Mouse (Mus musculus) stomach, postnatal 0 days (tissue): ENCODE results near the gene Cntrob. TPM values are rescaled to one million over a fixed set of nuclear protein-coding genes. Genes with fewer than 3 reads are reported as not detected.
A peak's percentile ranks its signal among the peaks of the same experiment; 100 is the strongest.

ENCODE experiments used
- ATAC-seq: fragments of 200-750 bp; cut with Nextera tagmentation; 2 replicates; pipeline ENCODE4 v1.8.0; 2017; ENCODE audit not compliant: low FRiP score, low TSS enrichment
- DNase-seq: peaks from one replicate; pipeline ENCODE4 v3.0.0-alpha.2; 2016; ENCODE audit warnings: low spot score
- H3K27ac ChIP-seq: fragments of 300-500 bp; sonication (generic); replicated peaks from 2 replicates; pipeline ENCODE4 v1.5.1; 2014; ENCODE audit warnings: mild to moderate bottlenecking, control low read depth
- H3K27me3 ChIP-seq: fragments of 300-500 bp; sonication (generic); 2 replicates; pipeline ENCODE4 v1.6.1; 2014; ENCODE audit warnings: low read length; ENCODE audit not compliant: control insufficient read depth, insufficient read depth
- H3K36me3 ChIP-seq: fragments of 300-500 bp; sonication (generic); 2 replicates; pipeline ENCODE4 v1.6.1; 2014; ENCODE audit warnings: low read length, mixed read lengths; ENCODE audit not compliant: control insufficient read depth, insufficient read depth
- H3K4me1 ChIP-seq: fragments of 300-500 bp; sonication (generic); replicated peaks from 2 replicates; pipeline ENCODE4 v1.6.1; 2014; ENCODE audit warnings: antibody characterized with exemption; ENCODE audit not compliant: control insufficient read depth, insufficient read depth
- H3K4me2 ChIP-seq: fragments of 300-500 bp; sonication (generic); replicated peaks from 2 replicates; pipeline ENCODE4 v1.6.1; 2014; ENCODE audit warnings: low read depth, mild to moderate bottlenecking, control low read depth, moderate library complexity
- H3K4me3 ChIP-seq: fragments of 300-500 bp; sonication (generic); 2 replicates; pipeline ENCODE4 v1.5.1; 2014; ENCODE audit warnings: low read depth, low read length, control low read depth
- H3K9ac ChIP-seq: fragments of 300-500 bp; sonication (generic); 2 replicates; pipeline ENCODE4 v1.6.1; 2014; ENCODE audit warnings: mild to moderate bottlenecking, low read length, control low read depth, mixed read lengths
- H3K9me3 ChIP-seq: fragments of 300-500 bp; sonication (generic); 2 replicates; pipeline ENCODE4 v1.6.1; 2016; ENCODE audit warnings: low read length; ENCODE audit not compliant: control insufficient read depth
- CTCF ChIP-seq: IDR thresholded peaks from 2 replicates; pipeline ENCODE4 v1.5.1; 2016; ENCODE audit warnings: antibody characterized with exemption, low read depth, mild to moderate bottlenecking, moderate library complexity
- EP300 ChIP-seq: optimal IDR thresholded peaks from 2 replicates; pipeline ENCODE3; 2016; ENCODE audit warnings: antibody characterized with exemption
- WGBS: fragments of 180-500 bp; shearing (Covaris S2); extraction: QIAGEN DNeasy Blood & Tissue Kit; methylation state at CpG from one replicate; pipeline ENCODE4 v1.1.7; 2014; 5-methylcytosine and 5-hydroxymethylcytosine counted together
- polyA plus RNA-seq: library from polyadenylated mRNA; unstranded; fragments of >200 nt; fragmentation: Nextera tagmentation; extraction: Ambion mirVana; gene quantifications from 2 replicates; pipeline ENCODE4 v1.2.1, GENCODE M21; 2015

The Cntrob gene
- polyA plus RNA-seq, 1 experiment from 2014 or later, result 4.9 TPM

DNA sequence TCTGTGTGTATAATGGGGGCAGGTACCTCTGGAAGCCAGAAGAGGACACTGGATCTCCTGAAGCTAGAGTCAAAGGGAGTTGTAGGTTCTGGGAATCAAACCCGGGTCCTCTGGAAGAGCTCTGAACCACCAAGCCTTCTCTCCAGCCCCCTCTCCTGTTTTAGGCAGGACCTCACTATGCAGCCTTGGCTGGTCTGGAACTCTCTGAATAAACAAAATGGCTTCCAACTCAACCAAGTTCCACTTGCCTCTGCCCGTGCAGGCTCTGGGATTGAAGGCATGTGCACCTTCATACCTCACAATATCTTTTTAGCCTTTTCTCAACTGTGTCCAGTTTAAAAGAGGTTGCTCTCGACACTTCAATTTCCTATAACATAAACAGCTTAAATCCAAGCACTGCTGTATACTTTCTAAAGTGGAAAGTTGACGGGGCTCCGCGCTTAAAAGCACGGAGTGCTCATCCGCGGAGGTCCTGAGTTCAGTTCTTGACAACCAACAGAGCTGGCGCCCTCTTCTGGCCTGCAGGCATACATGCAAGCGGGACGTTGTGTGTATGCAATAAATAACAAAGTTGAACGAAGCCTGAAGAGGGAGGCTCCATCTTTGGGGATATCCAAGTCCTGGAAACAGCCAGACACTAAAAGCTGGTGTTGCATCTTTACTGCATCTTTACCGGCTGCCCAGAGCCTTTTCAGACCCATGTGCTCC, 72.3 kb downstream of the Cntrob start:
- H3K27ac ChIP-seq, result no peak overlapping the region

DNA sequence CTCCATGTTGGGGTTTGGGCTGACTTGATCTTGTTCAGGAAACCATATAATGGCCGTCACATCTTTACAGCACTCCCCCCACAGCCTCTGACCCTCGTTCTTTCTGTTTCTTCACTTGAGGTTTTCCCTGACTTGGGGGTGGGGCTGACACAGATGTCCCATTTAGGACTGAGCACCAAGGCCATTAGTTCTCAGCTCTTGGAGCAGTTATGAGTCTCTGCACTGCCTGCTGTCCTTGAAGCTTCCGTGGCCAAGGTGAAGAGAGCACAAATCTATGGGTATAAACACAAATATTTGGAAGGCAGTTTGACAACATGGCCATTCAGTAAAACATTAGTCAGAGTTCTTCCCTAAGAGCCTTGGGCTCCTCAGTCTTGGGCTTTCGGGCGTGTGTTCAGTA, 73.5 kb downstream of the Cntrob start:
- H3K4me2 ChIP-seq, result no peak overlapping the region
- H3K27ac ChIP-seq, result no peak overlapping the region
- no peaks in the 10 kb centered on the region for H3K9me3 ChIP-seq
- TF ChIP-seq CTCF, result no peak
- TF ChIP-seq EP300, result no peak
- 69% methylated on average over 5 of the region's 5 CpGs for WGBS
- DNase-seq (no peak), ATAC-seq (no peak)
- no peaks in the 10 kb centered on the region for H3K27me3 ChIP-seq
- peaks cover 4% of the 10 kb centered on the region for H3K4me1 ChIP-seq
- no peaks in the 10 kb centered on the region for H3K36me3 ChIP-seq
- H3K4me3 ChIP-seq, result no peak overlapping the region
- H3K9ac ChIP-seq, result no peak overlapping the region

More for the DNA sequence above, 72.3 kb downstream of the Cntrob start:
- Histone ChIP-seq H3K4me3 (no peak overlapping the region), H3K36me3 (no peaks in the 10 kb centered on the region), H3K9ac (no peak overlapping the region), H3K27me3 (no peaks in the 10 kb centered on the region), H3K4me1 (no peaks in the 10 kb centered on the region), H3K9me3 (no peaks in the 10 kb centered on the region), H3K4me2 (no peak overlapping the region)
- TF ChIP-seq CTCF (peak; percentile 57), EP300 (no peak)
- WGBS, result 56% methylated on average over 14 of the region's 14 CpGs
- no peak for ATAC-seq
- no peak for DNase-seq

Other genes starting within 250 kb of the Cntrob start
- gene Vamp2, start 235.3 kb downstream of the Cntrob start, polyA plus RNA-seq, result 43.0 and 53.7 TPM in 2 replicates
- gene Per1, start 228.6 kb downstream of the Cntrob start, polyA plus RNA-seq, result 7.7 and 13.1 TPM in 2 replicates
- gene Hes7, start 203.4 kb downstream of the Cntrob start, polyA plus RNA-seq, result 0.29 and 0.41 TPM in 2 replicates
- gene 9130213A22Rik, start 201.2 kb downstream of the Cntrob start, polyA plus RNA-seq, result 0.24 and 0.41 TPM in 2 replicates
- gene Aloxe3, start 197.9 kb downstream of the Cntrob start, polyA plus RNA-seq, result 20.2 and 22.5 TPM in 2 replicates
- 80.5 and 91.8 TPM in 2 replicates for gene Alox12b, start 166.8 kb downstream of the Cntrob start, polyA plus RNA-seq
- 1.2 and 1.3 TPM in 2 replicates for gene Alox8, start 125.9 kb downstream of the Cntrob start, polyA plus RNA-seq
- gene Gucy2e, start 86.7 kb downstream of the Cntrob start, polyA plus RNA-seq, result 0.04 and 0.05 TPM in 2 replicates
- gene Trappc1, start 205 bp upstream of the Cntrob start, polyA plus RNA-seq, result 119 and 123 TPM in 2 replicates
- gene Kcnab3, start 2.5 kb upstream of the Cntrob start, polyA plus RNA-seq, result 0.87 and 1.1 TPM in 2 replicates
- gene Rnf227, start 16.7 kb upstream of the Cntrob start, polyA plus RNA-seq, result 46.2 and 49.4 TPM in 2 replicates
- gene Chd3, start 45.6 kb upstream of the Cntrob start, polyA plus RNA-seq, result 18.4 and 18.9 TPM in 2 replicates
- gene Naa38, start 71.7 kb upstream of the Cntrob start, polyA plus RNA-seq, result 153 and 170 TPM in 2 replicates
- 9.1 and 9.5 TPM in 2 replicates for gene Cyb5d1, start 71.9 kb upstream of the Cntrob start, polyA plus RNA-seq
- gene Tmem88, start 74.5 kb upstream of the Cntrob start, polyA plus RNA-seq, result 14.9 and 17.8 TPM in 2 replicates
- 12.9 and 13.1 TPM in 2 replicates for gene Kdm6b, start 89.9 kb upstream of the Cntrob start, polyA plus RNA-seq
- gene Dnah2, start 225.3 kb upstream of the Cntrob start, polyA plus RNA-seq, result 0.38 and 0.39 TPM in 2 replicates
- 3.9 and 4.4 TPM in 2 replicates for gene Efnb3, start 236.4 kb upstream of the Cntrob start, polyA plus RNA-seq